Mouse (Mus musculus) heart, embryonic 16.5 days (tissue): ENCODE results near the gene Pde3a. TPM values are rescaled to one million over a fixed set of nuclear protein-coding genes. Genes with fewer than 3 reads are reported as not detected.

Experiments
- ATAC-seq: fragments of 200-750 bp; cut with Nextera tagmentation; replicated peaks from 2 replicates; pipeline ENCODE4 v1.8.0; 2017; ENCODE audit warnings: moderate number of reproducible peaks; ENCODE audit not compliant: insufficient read depth, low FRiP score; ENCODE audit errors: extremely low read depth
- H3K27ac ChIP-seq: fragments of 300-500 bp; sonication (generic); 2 replicates; pipeline ENCODE4 v1.5.1; 2014; ENCODE audit warnings: mild to moderate bottlenecking, low read length, control low read depth, moderate library complexity
- H3K27me3 ChIP-seq: fragments of 300-500 bp; sonication (generic); 2 replicates; pipeline ENCODE4 v1.6.1; 2014; ENCODE audit warnings: low read length, mixed read lengths; ENCODE audit not compliant: control insufficient read depth, insufficient read depth
- H3K36me3 ChIP-seq: fragments of 300-500 bp; sonication (generic); 2 replicates; pipeline ENCODE4 v1.6.1; 2014; ENCODE audit not compliant: control insufficient read depth, insufficient read depth
- H3K4me1 ChIP-seq: fragments of 300-500 bp; sonication (generic); 2 replicates; pipeline ENCODE4 v1.6.1; 2014; ENCODE audit warnings: low read length, mixed read lengths; ENCODE audit not compliant: control insufficient read depth, insufficient read depth
- H3K4me2 ChIP-seq: fragments of 300-500 bp; sonication (generic); 2 replicates; pipeline ENCODE4 v1.6.1; 2014; ENCODE audit warnings: low read depth, mild to moderate bottlenecking, control low read depth, low read length
- H3K4me3 ChIP-seq: fragments of 300-500 bp; sonication (generic); 2 replicates; pipeline ENCODE4 v1.5.1; 2014; ENCODE audit warnings: mild to moderate bottlenecking, control low read depth, low read length
- H3K9ac ChIP-seq: fragments of 300-500 bp; sonication (generic); 2 replicates; pipeline ENCODE4 v1.6.1; 2014; ENCODE audit warnings: low read length, control low read depth
- H3K9me3 ChIP-seq: fragments of 300-500 bp; sonication (generic); replicated peaks from 2 replicates; pipeline ENCODE4 v1.6.1; 2016; ENCODE audit warnings: low read length; ENCODE audit not compliant: control insufficient read depth
- WGBS: fragments of 180-500 bp; shearing (Covaris S2); extraction: QIAGEN DNeasy Blood & Tissue Kit; methylation state at CpG from one replicate; pipeline ENCODE4 v1.1.7; 2014; 5-methylcytosine and 5-hydroxymethylcytosine counted together
- polyA plus RNA-seq: library from polyadenylated mRNA; unstranded; fragments of >200 nt; fragmentation: Nextera tagmentation; extraction: Ambion mirVana; gene quantifications from 2 replicates; pipeline ENCODE4 v1.2.1, GENCODE M21; 2015

The Pde3a gene
- polyA plus RNA-seq, 1 experiment from 2014 or later, result 10.0 TPM

- ATAC-seq, result no peak
- no peaks in the 10 kb centered on the region for H3K9me3 ChIP-seq
- 81% methylated on average over 3 of the region's 3 CpGs for WGBS
Observed at GRCm38 (mm10) chr6:141281685-141282084, 32.6 kb downstream of the Pde3a start.

DNA sequence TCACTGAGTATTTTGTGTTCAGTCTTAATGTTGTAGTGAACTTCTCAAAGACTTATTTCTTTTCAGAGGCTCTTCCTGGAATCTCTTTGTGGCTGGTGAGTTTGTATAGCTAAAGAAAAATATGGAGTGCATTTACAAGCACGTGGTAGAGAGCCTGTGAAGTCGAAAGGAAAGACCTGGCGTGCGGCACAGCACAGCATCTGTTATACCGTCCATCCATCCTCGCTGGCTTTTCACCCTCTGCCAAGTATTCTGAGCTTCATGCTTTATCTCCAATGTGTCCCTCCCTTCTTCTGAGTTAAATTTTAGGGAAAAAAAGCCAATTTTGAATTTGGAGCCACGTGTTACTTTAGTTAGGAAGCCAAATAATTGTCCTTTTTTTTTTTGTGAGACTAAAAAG is 33.7 kb downstream of the Pde3a start:
- Histone ChIP-seq H3K4me2 (no peak overlapping the region), H3K4me1 (no peaks in the 10 kb centered on the region), H3K36me3 (no peaks in the 10 kb centered on the region), H3K27me3 (no peaks in the 10 kb centered on the region), H3K4me3 (no peak overlapping the region), H3K9ac (no peak overlapping the region), H3K9me3 (no peaks in the 10 kb centered on the region), H3K27ac (no peak overlapping the region)
- no peak for ATAC-seq
- 76% methylated on average over 7 of the region's 7 CpGs for WGBS

More at GRCm38 (mm10) chr6:141281685-141282084, 32.6 kb downstream of the Pde3a start:
- Histone ChIP-seq H3K4me1 (no peaks in the 10 kb centered on the region), H3K36me3 (no peaks in the 10 kb centered on the region), H3K27me3 (no peaks in the 10 kb centered on the region), H3K4me2 (no peak overlapping the region), H3K9ac (no peak overlapping the region), H3K27ac (no peak overlapping the region), H3K4me3 (no peak overlapping the region)

GRCm38 (mm10) chr6:141291195-141291594 is 42.1 kb downstream of the Pde3a start:
- no peak overlapping the region for H3K4me3 ChIP-seq
- no peaks in the 10 kb centered on the region for H3K36me3 ChIP-seq
- WGBS, result 88% methylated on average over 2 of the region's 2 CpGs
- H3K9ac ChIP-seq, result no peak overlapping the region
- H3K4me2 ChIP-seq, result no peak overlapping the region
- H3K4me1 ChIP-seq, result no peaks in the 10 kb centered on the region
- no peaks in the 10 kb centered on the region for H3K9me3 ChIP-seq
- ATAC-seq, result no peak
- no peak overlapping the region for H3K27ac ChIP-seq
- no peaks in the 10 kb centered on the region for H3K27me3 ChIP-seq

DNA sequence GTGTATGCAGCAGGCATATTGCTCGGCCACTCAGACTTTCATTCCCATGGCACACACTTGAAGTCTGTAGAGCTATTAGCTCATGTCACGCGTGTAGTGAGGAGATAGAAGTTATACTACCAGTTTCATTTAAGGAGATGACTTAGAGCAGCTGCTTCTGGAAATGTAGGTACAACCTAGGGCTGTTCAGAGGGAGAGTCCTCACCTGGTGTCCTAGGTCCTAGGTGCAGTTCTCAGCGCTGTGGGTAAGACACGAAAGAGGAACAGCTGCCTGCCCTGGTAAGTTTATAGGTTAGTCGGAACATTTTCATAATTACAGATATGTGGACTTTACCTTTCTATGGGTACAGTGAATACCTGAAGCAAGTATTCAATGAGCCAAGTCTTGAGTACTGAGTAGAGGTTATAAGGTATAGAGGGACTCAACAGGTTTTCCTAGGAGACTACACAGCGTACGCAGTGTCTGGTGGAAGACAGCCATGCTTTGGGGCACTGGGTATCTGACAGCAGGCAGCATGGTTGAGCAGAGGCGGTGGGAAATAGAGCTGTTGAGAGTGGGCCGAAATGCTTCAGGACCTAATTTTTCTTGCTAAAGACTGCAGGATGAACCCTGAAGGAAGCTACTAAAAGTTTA is 43.9 kb downstream of the Pde3a start:
- Histone ChIP-seq H3K4me2 (no peak overlapping the region), H3K9me3 (no peaks in the 10 kb centered on the region), H3K4me1 (no peaks in the 10 kb centered on the region), H3K27ac (no peak overlapping the region), H3K36me3 (no peaks in the 10 kb centered on the region), H3K27me3 (no peaks in the 10 kb centered on the region), H3K4me3 (no peak overlapping the region), H3K9ac (no peak overlapping the region)
- no peak for ATAC-seq
- WGBS, result 92% methylated on average over 10 of the region's 10 CpGs

GRCm38 (mm10) chr6:141293460-141293853 is 44.4 kb downstream of the Pde3a start:
- Histone ChIP-seq H3K27me3 (no peaks in the 10 kb centered on the region), H3K4me3 (no peak overlapping the region), H3K4me1 (no peaks in the 10 kb centered on the region), H3K36me3 (no peaks in the 10 kb centered on the region), H3K9ac (no peak overlapping the region), H3K27ac (no peak overlapping the region), H3K4me2 (no peak overlapping the region), H3K9me3 (no peaks in the 10 kb centered on the region)
- 73% methylated on average over 2 of the region's 2 CpGs for WGBS
- no peak for ATAC-seq

GRCm38 (mm10) chr6:141295264-141295663 is 46.2 kb downstream of the Pde3a start:
- no peak for ATAC-seq
- no peaks in the 10 kb centered on the region for H3K36me3 ChIP-seq
- H3K27ac ChIP-seq, result no peak overlapping the region
- no peak overlapping the region for H3K4me3 ChIP-seq
- H3K9me3 ChIP-seq, result no peaks in the 10 kb centered on the region; the same call in 1 of the 2 replicates
- H3K4me1 ChIP-seq, result no peaks in the 10 kb centered on the region
- H3K4me2 ChIP-seq, result no peak overlapping the region
- no peak overlapping the region for H3K9ac ChIP-seq
- no peaks in the 10 kb centered on the region for H3K27me3 ChIP-seq
- WGBS, result 56% methylated on average over 3 of the region's 3 CpGs

DNA sequence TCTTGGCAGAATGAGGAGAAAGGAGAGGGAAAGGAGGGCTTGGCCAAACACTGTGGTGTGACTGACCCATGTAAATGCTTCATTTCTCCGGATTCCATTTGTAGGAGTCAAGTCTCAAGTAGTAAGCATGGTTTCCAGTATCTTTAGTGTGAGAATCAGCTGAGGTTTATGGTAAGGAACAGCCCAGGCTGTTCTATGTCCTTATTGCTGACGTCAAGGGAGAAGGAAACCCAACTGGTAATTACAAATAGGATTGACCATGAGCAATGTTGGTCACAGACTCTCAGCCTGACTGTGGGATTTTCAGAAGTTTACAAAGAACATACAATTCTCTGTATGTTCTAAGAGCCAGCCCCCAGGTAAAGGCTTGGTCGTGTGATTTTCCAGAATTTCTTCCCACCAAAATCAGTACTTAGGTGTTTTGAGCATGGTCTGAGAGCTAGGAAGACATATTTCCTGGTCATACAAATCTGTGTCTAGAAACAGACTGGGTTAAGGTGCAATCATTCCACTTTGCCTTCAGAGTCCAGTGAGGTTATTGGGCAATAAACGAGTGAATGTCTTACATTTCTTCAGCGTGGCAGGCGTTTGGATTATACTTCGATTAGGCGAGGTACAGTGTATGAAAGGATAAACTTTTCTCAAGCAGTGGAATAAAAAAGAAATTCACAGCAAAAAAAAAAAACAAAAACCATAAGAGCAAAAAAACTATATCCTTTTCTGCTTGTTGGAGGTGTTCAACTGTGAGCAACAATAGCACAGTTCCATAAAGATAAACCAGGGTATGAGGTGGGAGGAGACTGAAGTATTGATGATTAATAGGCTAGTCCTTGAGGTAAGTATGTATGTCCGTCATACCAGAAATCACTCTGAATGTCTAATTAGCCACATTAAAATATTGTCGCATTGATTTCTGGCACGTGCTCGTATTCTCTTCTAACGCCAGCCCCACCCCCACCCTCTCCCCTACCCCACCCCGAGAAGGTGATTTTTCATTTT is 53.0 kb downstream of the Pde3a start:
- 91% methylated on average over 14 of the region's 14 CpGs for WGBS
- ATAC-seq, result no peak
- no peaks in the 10 kb centered on the region for H3K27me3 ChIP-seq
- H3K27ac ChIP-seq, result no peak overlapping the region
- H3K9ac ChIP-seq, result no peak overlapping the region
- H3K4me2 ChIP-seq, result no peak overlapping the region
- H3K4me1 ChIP-seq, result no peaks in the 10 kb centered on the region
- 0 out of 2 replicates have a peak, but pooled peaks cover 2% of the 10 kb centered on the region for H3K36me3 ChIP-seq
- no peak overlapping the region for H3K4me3 ChIP-seq
- peaks cover 2% of the 10 kb centered on the region; the same call in 1 of the 2 replicates for H3K9me3 ChIP-seq

DNA sequence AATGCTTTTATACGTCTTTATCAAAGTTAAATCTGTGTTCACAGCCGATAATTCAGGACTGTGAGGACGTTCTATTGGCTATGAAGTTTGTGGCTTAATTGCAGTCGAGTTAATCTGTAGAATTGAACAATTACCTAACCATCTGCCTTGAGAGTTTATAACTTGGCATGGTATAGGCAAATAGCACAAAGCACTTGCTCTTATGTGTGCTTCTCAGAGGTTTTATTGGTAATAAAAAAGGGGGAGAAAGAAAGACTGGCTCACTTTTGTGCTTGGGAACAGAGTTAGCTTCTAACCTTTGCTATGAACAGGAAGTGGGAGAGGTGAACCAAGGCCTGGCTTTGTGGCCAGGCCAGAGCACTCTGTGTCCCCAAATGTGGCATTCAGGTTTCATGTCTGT is 53.8 kb downstream of the Pde3a start:
- no peak overlapping the region for H3K27ac ChIP-seq
- H3K27me3 ChIP-seq, result no peaks in the 10 kb centered on the region
- 0 out of 2 replicates have a peak, but pooled peaks cover 2% of the 10 kb centered on the region for H3K36me3 ChIP-seq
- no peak for ATAC-seq
- no peak overlapping the region for H3K9ac ChIP-seq
- 78% methylated on average over 4 of the region's 4 CpGs for WGBS
- no peak overlapping the region for H3K4me3 ChIP-seq
- H3K9me3 ChIP-seq, result peaks cover 2% of the 10 kb centered on the region; the same call in 1 of the 2 replicates
- H3K4me1 ChIP-seq, result peaks cover 3% of the 10 kb centered on the region; the same call in 1 of the 2 replicates
- no peak overlapping the region for H3K4me2 ChIP-seq

DNA sequence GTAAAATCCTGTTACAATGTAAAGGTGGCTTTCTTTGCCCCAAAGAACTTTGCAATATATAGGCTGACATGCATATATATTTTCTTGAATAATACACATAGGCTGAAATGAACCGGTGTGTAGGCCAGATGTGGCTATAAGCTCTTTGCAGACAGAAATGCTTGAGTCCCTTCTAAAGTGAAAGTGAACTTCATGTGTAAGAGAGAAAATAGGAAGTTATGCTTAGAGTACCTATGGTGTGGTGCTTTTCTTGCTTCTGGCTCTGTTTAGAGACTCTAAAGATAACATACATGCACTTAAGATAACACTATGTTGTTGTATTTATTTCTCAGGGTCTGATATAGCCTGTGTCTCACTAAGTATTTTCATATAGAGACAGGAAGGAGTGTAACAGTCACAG is 58.3 kb downstream of the Pde3a start:
- no peak for ATAC-seq
- no peak overlapping the region for H3K9ac ChIP-seq
- no peaks in the 10 kb centered on the region for H3K36me3 ChIP-seq
- no peaks in the 10 kb centered on the region for H3K9me3 ChIP-seq
- no peaks in the 10 kb centered on the region for H3K27me3 ChIP-seq
- peaks cover 9% of the 10 kb centered on the region for H3K4me1 ChIP-seq
- H3K27ac ChIP-seq, result no peak overlapping the region
- H3K4me3 ChIP-seq, result no peak overlapping the region
- WGBS, result 76% methylated on average over 1 of the region's 1 CpGs
- no peak overlapping the region for H3K4me2 ChIP-seq
